Mouse (Mus musculus): Measurements from ENCODE around the gene Clec4f.
A peak's percentile ranks its signal among the peaks of the same experiment; 100 is the strongest.
"Not testable (repeated sequence)": the region's sequence is repeated elsewhere in the genome, so short reads cannot be mapped to it uniquely, and the experiment has no call there.

Gene Clec4f

DNA sequence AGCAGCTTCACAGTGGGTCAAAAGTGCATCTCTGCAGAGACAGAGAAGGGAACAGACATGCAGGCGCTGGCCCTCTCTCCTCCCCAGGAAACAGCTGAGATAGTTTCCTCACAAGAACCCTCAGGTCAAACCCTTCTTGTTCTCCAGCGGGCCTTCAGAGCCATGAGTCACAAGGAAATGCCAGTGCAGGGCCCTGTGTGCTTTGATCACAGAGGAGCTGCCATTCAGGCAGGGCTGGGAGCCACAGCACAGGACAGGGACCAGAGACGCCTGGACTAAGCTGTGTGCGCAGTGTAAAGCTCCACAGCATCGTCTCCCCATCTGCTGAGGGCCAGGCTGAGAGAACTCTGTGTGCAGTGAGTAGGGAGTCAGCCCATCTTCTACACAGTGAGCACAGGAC, 21.9 kb downstream of the Clec4f start:
- not testable (repeated sequence) for DNase-seq (ENCODE audit: low spot score)

DNA sequence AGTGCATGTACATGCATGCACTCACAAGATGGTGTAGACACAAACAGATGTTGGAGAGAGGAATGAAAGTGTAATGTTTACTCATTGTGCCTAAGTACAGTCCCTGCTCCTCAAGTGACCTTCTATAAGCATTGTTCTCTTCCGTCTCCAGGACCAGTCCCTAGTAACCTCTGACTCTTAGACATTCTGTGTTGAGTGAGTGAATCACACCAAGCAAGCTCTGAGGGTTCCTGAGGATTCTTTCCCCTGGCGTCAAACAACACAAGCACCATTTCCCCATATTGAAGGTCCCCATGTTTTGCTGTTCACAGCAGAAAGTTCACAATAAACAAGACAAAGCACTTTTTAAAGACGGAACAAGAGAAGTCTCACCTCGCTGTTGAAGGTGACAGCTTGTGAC, 24.2 kb downstream of the Clec4f start:
- DNase-seq (ENCODE audit: low spot score), result no peak

DNA sequence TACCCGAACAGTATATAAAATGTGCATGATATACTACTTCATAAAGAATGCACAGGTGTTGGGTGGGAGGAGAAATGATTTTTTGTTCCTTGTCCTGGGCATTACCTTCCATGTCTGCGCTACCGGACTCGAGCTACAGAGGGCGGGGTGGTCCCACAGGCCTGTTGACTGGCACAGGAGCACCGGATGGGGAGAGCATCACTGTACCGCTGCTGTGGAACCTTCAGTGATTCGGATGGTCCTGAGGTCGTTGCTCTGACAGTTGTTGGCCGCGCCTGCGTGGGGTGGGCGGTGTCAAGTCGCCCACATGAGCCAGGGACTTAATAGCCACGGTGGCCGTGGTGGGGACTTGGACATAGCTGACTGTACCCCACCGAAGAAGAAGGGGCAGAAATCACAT, 29.2 kb downstream of the Clec4f start:
- no peak for DNase-seq (ENCODE audit: low spot score)

DNA sequence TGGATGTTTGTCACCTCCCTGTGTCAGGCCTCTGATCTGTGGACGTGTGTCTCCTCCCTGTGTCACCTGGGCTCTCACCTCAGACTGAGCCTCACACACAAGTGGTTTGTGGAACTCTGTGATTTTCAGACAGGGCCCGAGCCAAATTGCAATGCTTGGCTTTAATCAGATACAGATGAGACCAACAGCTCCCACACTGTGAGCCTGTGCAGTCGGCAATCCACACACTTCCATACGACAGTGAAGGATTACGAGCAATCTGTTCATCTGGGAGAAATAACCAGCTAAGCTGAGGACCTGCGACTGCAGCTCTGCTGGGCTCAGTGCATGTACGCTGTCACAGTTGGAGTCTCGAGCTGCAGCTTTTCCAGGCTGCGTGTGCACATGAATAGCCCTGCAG, 36.0 kb downstream of the Clec4f start:
- no peak for DNase-seq (ENCODE audit: low spot score)

DNA sequence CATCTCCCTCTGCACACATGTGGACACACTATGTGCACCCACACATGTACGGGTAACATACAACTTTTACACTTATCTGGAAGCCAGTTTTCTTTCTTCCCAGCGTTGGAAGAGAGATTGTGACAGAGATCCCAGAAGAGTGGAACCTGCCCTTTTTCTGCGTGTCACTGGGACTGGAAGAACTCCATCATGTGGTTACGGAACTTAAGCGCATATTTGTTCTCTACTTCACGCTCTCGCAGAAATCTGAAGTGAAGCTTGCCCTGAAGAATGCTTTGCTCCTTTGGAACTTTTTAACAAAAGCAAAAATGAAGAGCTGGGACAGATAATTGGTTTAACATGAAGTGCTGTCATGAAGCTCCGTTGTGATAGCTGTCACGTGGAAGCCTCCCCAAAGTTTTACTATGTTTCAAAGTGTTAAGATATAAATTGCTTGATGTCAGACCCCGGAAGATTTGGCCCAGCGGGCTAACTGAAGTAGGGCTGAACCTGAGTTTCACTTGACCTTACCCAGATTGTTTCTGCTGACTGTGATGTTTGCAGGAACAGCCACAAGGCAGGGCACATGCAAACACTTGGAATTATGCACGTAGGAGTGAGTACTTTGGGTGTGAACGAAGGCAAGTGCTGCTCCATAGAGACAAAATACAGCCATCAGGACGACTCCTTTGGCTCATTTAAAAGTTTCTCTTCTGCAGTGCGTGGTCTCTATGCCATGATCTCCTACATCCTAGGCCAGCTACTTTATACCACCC, 38.2 kb downstream of the Clec4f start:
- no peak for DNase-seq (ENCODE audit: low spot score)

DNA sequence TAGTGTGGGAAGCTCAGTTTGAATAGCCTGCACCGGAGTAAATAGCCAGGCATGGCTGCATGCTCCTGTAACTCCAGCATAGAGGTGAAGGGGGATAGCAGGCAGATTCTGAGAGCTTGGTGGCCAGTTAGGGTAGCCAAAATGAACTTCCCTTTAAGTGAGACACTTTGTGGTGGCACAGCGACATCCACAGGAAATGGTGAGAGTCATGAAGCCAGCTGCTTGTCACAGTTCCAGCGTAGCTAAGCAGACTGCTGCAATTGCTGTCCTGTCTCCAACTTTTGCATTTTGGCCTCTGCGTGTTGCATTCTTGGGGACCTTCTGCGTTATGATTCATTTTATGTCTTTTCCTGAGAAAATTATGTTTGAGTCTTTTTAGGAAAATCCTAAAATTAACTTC, 39.5 kb downstream of the Clec4f start:
- DNase-seq (ENCODE audit: low spot score), result peak; percentile 54

DNA sequence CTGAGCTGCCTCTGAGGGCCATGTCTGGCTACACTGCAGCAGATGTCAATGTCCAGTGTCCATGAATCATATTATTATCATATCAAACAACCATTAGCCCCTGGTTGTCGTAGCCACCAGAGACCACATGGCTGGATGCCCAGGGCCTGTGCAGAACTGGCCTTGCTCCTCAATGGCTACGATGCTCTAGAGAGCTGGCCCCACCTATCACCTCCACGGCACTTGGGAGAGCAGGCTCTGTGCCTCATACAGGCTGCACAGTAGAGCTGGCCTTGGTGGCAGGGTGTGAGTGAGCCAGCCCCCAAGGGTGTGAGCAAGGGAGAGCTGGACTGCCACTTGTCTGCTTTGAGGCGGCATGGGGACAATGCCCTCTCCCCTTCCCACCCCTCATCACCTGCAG, 41.5 kb downstream of the Clec4f start:
- no peak for DNase-seq (ENCODE audit: low spot score)

DNA sequence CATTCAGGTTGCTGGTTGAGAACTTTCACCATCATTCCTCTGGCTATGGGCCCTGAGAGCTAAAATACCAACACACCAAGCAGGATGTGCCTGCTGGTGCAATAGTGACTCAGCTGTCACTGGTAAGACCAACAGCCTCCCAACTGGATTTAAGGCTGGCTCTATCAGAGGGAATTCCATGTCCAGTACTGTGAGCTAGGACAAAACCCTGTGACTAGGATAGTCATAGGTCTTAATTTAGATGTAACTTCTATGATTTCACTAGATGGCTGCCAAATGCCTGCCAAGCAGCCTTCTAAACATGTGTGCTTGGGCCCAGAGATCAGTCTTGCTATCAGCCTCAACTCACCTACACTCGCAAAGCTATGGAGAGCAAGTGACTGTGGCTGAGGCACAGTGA, 43.0 kb downstream of the Clec4f start:
- no peak for DNase-seq (ENCODE audit: low spot score)

DNA sequence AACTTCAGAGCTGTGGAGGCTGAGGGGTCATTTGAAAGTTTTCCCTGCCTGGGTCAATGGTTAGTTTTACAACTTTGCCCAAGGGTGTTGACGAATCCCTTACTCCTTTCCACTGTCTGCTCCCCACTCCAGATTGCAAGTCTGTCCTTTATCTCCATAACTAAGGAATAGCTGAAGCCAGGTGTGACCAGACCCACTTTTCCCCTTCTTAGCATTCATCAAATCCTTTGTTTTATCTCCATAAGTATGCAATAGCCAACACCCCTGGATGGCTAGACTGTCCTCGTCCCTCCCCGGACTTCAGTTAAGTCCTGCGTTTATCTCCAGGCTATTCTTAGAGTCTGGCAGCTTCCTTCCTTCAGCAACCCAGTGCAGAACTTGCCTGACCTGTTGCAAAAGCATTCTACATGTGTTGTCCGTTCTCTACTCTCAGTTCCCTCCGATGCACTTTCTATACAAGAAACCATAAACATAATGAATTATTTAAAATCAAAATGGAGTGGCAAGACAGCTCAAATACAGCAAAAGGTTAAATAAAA, 56.3 kb downstream of the Clec4f start:
- no peak for DNase-seq (ENCODE audit: low spot score)

DNA sequence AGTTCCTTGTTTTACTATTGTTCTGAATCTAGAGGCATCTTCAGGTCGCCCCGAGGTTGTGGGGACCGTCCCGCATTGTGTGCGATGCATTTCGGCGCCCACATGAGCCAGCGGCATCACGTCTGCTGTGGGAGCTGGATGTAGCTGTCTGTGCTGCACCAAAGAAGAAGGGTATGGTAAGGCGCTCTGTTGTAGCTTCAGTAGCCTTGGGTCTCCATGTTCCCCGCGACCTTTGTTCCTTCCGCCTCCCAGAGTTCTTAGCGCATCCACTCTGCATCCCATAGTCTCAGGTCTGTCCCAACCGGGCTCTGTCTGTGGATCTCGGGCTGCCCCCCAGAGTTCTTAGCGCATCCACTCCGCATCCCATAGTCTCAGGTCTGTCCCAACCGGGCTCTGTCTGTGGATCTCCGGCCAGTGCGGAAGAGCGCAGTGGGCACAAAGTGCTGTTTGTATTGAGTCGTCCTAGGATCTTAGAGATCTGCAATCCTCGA, 56.9 kb downstream of the Clec4f start:
- DNase-seq (ENCODE audit: low spot score), result no peak

DNA sequence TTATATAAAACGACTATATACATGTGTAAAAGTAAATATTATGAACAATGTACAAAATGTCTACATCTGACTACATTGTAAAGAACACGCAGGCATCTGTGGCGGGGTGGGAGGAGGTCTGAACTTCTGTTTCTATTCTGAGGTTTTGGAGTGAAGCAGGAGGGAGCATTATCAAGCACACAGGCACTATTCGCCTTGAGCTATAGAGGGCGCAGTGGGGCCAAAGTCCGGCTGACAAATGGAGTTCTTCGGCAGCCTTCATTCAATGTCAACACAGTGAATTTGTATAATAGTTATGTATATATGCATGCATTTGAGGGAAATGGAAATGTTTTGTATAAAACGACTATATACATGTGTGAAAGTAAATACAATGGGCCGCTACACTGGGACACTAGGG, 57.3 kb downstream of the Clec4f start:
- peak; percentile 14 for DNase-seq (ENCODE audit: low spot score)

DNA sequence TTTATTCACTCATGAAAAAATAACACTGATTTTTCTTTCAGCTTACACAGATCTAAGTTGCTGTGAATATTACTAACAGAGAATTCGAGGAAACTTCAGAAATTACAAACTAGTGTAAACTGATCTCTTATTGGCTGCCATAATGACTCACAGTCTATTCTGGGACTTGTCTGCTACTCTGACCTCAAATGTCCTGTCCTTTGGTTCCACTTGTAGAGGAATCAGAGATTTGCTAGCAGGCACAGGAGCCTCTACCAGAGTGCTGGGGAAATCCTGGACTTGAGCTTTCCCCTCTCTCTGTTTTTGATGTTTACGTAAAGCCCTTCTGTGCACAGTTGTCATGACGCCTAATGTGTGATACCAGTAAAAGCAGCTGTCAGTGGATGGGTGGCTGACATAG, 58.0 kb downstream of the Clec4f start:
- DNase-seq (ENCODE audit: low spot score), result no peak

DNA sequence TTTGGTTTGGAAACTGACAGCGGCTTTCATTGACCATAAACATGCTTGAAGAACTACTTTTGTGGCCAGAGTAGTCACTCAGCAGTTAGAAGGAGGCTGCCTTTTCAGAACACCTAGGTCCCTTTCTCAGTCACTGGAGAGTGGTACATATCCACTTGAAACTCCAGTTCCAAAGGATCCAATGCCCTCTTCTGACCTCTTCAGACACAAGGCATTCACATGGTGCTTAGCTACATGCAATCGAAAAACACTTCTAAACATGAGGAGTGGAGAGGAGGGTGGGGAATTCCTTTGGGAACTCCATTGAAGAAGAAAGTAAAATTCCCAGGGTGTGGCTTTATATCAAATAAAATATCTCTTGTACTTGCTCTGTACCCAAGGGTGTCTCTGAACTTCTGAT, 61.0 kb downstream of the Clec4f start:
- DNase-seq (ENCODE audit: low spot score), result no peak
